Mouse (Mus musculus) limb, embryonic 10.5 days (tissue): ENCODE results near the gene Spata2l. TPM values are rescaled to one million over a fixed set of nuclear protein-coding genes. Genes with fewer than 3 reads are reported as not detected.
"Not testable (repeated sequence)": the region's sequence is repeated elsewhere in the genome, so short reads cannot be mapped to it uniquely, and the experiment has no call there.

Experiments
- DNase-seq: peaks from one replicate; pipeline ENCODE4 v3.0.0-alpha.2; 2017; ENCODE audit warnings: low spot score
- H3K27ac ChIP-seq: fragments of 300-500 bp; sonication (generic); 2 replicates; pipeline ENCODE4 v1.5.1; 2016; ENCODE audit warnings: mild to moderate bottlenecking
- H3K27me3 ChIP-seq: fragments of 300-500 bp; sonication (generic); 2 replicates; pipeline ENCODE4 v1.6.1; 2016; ENCODE audit warnings: low read depth, mild to moderate bottlenecking; ENCODE audit not compliant: poor library complexity, severe bottlenecking
- H3K36me3 ChIP-seq: fragments of 300-500 bp; sonication (generic); 2 replicates; pipeline ENCODE4 v1.6.1; 2016; ENCODE audit warnings: mild to moderate bottlenecking, moderate library complexity
- H3K4me1 ChIP-seq: fragments of 300-500 bp; sonication (generic); 2 replicates; pipeline ENCODE4 v1.6.1; 2016
- H3K4me3 ChIP-seq: fragments of 300-500 bp; sonication (generic); 2 replicates; pipeline ENCODE4 v1.5.1; 2016; ENCODE audit warnings: mild to moderate bottlenecking, moderate library complexity
- H3K9me3 ChIP-seq: fragments of 300-500 bp; sonication (generic); replicated peaks from 2 replicates; pipeline ENCODE4 v1.6.1; 2016; ENCODE audit warnings: mild to moderate bottlenecking
- WGBS: fragments of 180-500 bp; shearing (Covaris S2); methylation state at CpG from one replicate; pipeline ENCODE4 v1.1.7; 2016; 5-methylcytosine and 5-hydroxymethylcytosine counted together
- polyA plus RNA-seq: library from polyadenylated mRNA; unstranded; fragments of >200 nt; fragmentation: Nextera tagmentation; extraction: Ambion mirVana; gene quantifications from 2 replicates; pipeline ENCODE4 v1.2.1, GENCODE M21; 2016

The Spata2l gene
- polyA plus RNA-seq, 1 experiment from 2014 or later: 1.6 TPM

DNA sequence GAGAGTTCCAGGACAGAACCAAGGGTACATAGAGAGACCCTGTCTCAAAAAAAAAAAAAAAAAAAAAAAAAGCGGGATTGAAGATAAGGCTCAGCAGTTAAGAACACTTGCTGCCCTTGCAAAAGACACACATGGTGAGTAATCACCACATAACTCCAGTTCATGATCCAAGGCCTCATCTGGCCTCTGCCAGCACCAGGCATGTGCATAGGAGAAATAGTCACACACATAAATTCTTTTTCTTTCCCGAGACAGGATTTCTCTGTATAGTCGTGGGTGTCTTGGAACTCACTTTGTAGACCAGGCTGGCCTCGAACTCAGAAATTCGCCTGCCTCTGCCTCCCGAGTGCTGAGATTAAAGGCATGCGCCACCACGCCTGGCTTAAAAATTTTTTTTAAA lies 21.6 kb upstream of the Spata2l start:
- 88% methylated on average over 8 of the region's 8 CpGs for WGBS
- H3K9me3 ChIP-seq: not testable (repeated sequence)
- peaks cover 67% of the 10 kb centered on the region for H3K36me3 ChIP-seq

DNA sequence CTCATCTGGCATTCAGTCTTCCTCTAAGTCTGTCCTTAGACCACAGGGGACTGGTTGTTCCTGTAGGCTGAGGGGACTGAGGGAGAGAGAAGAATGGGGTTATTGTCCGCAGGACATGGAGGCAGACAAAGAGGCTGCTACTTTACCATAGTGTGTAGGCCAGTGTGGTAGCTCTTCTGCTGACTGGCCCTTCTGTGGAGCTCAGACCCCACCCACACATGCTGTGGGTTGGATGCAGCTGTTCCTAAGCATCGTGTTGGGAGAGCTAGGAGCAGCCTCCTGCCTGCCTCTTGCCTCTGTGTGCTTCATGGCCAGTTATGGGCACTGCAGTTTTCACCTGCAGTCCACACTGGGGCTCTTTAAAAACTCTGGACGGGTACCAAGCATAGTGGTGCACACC lies 21.1 kb upstream of the Spata2l start:
- WGBS: 90% methylated on average over 3 of the region's 3 CpGs

More for the DNA sequence above, 21.6 kb upstream of the Spata2l start:
- not testable (repeated sequence) for H3K4me3 ChIP-seq, H3K27ac ChIP-seq, DNase-seq, H3K27me3 ChIP-seq
- peaks cover 30% of the 10 kb centered on the region for H3K4me1 ChIP-seq

DNA sequence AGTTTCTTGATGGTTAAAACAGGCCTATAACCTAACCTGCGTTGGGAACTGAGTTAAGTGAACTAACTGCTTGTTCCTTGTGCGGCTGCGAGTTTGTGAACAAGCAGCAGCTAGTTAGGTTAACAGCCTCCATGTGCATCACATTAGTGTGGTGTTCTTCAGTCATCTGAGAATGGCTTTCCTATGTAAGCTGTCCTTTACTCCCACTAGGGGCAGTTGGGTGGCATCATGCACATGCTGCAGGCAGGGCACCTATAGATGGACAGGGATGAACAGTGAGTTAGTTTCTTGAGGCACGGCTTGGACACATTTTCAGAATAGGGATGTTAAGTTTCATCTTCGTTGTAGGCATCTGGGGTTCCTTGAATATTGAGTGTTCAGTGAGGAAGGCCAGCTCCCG lies 19.1 kb upstream of the Spata2l start:
- Histone ChIP-seq H3K4me1 (peaks cover 34% of the 10 kb centered on the region), H3K4me3 (peak overlapping the region; percentile 86), H3K27me3 (no peaks in the 10 kb centered on the region), H3K36me3 (peaks cover 66% of the 10 kb centered on the region), H3K9me3 (no peaks in the 10 kb centered on the region), H3K27ac (peak overlapping the region; percentile 92; the same call in 1 of the 2 replicates)
- WGBS: 66% methylated on average over 6 of the region's 6 CpGs
- DNase-seq: no peak

More for the DNA sequence above, 21.1 kb upstream of the Spata2l start:
- H3K27ac ChIP-seq: no peak overlapping the region
- no peaks in the 10 kb centered on the region for H3K9me3 ChIP-seq
- no peak for DNase-seq
- H3K27me3 ChIP-seq: no peaks in the 10 kb centered on the region
- peaks cover 34% of the 10 kb centered on the region for H3K4me1 ChIP-seq
- H3K36me3 ChIP-seq: peaks cover 62% of the 10 kb centered on the region
- no peak overlapping the region for H3K4me3 ChIP-seq

DNA sequence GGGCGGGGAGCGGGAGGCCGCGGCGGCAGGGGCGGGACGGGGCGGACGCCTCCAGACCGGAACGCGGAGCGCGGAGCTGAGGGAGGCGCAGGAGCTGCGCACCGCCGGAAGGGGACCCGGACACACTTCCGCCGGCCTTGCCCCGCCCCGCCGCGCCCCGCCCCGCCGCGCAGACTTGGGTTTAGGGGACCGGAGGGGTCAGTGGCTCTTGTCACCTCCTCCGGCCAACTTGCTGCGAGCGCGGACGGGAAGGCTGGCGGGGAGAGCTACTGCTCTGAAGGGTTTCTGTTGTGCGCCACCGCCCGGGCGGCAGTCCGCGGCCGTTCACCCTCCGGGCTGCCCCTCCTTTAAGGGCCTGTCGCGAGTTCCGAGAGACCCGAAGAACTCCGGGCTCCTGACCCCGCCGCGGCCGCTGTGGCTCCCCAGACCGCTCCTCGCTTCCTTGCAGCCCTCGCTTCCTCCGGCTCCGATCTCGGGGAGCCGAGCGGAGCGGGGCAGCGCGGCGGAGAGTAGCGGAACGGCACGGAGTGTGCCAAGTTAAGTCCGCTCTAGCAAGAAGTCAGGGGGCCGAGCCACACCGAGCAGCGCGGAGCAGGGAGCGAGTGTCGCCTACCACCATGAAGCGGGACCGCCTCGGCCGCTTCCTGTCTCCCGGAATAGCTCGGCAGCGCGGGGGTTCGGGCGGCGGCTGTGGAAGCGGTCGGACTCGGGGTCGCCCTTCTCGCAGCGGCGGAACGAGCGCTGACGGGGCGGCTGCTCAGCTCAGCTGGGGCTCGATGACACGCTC lies 18.3 kb upstream of the Spata2l start, which contains the start of the genes Zfp276 and Vps9d1:
Gene Zfp276, plus strand, starts transcription at position 97 of the 787 bp plus-strand sequence.
Gene Vps9d1, minus strand, starts transcription at position 250 of the 787 bp plus-strand sequence.
- peak within 1 kb of the TSS; percentile 92 for H3K27ac ChIP-seq
- peaks cover 34% of the 10 kb centered on the region for H3K4me1 ChIP-seq
- H3K36me3 ChIP-seq: peaks cover 65% of the 10 kb centered on the region
- no peaks in the 10 kb centered on the region for H3K27me3 ChIP-seq
- DNase-seq: peak; percentile 91
- peak within 1 kb of the TSS; percentile 86 for H3K4me3 ChIP-seq
- under 1% methylated on average over 99 of the region's 99 CpGs for WGBS
- no peaks in the 10 kb centered on the region for H3K9me3 ChIP-seq

DNA sequence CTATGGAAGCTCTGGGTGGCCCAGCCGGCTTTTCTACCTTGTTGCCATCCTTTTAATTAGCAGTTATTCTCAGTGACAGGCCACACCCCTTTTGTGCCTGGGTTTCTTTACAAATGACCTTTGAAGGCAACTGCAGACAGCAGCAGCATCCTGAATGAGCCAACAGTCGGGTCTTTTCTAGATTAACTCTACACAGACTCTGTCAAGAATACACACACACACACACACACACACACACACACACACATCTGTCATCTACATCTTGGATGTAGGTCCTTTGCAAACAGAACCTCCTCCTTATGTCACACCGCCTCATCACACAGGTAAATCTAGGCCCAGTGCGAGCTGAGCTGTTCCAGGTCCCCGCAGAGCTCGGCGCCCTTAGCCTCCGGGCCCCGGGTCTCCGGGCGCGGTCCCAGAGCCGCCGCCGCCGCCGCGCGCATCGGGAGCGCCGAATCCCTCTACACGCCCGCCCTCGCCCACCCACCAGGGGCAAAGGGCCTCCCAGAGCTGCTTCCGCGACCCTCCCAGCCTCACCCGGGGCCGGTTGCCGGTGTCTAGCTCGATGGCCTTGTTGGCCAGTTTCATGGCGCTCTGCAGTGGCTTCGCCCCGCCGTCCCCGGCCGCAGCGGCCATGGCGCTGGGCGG lies 17.5 kb upstream of the Spata2l start:
- Histone ChIP-seq H3K4me3 (peak overlapping the region; percentile 86), H3K9me3 (no peaks in the 10 kb centered on the region), H3K4me1 (peaks cover 34% of the 10 kb centered on the region), H3K36me3 (peaks cover 65% of the 10 kb centered on the region), H3K27me3 (no peaks in the 10 kb centered on the region), H3K27ac (peak overlapping the region; percentile 92)
- peak; percentile 39 for DNase-seq
- under 1% methylated on average over 35 of the region's 40 CpGs for WGBS

DNA sequence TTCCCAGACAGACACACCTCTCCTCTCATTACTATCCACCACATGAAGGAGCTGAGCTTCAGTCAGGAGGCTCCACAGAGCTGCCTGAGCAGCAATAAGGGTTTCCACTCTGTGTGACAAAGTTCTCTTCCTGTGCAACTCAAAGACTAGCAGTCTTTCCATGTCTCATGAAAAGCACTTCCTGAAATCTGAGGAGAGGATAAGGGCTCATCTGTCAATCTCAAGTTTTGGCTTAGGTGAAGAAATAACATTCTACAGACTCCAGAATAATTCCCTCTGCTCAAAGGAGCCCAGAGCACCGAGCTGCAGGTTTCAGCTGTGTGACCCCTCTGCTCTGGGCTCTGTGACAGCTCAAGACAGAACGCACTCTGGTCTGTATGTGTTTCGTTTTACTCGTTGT lies 16.9 kb upstream of the Spata2l start:
- DNase-seq: no peak
- peaks cover 65% of the 10 kb centered on the region for H3K36me3 ChIP-seq
- H3K27me3 ChIP-seq: no peaks in the 10 kb centered on the region
- H3K4me3 ChIP-seq: peak overlapping the region; percentile 86
- peak overlapping the region; percentile 92; the same call in 1 of the 2 replicates for H3K27ac ChIP-seq
- 52% methylated on average over 4 of the region's 4 CpGs for WGBS
- peaks cover 34% of the 10 kb centered on the region for H3K4me1 ChIP-seq
- H3K9me3 ChIP-seq: no peaks in the 10 kb centered on the region

DNA sequence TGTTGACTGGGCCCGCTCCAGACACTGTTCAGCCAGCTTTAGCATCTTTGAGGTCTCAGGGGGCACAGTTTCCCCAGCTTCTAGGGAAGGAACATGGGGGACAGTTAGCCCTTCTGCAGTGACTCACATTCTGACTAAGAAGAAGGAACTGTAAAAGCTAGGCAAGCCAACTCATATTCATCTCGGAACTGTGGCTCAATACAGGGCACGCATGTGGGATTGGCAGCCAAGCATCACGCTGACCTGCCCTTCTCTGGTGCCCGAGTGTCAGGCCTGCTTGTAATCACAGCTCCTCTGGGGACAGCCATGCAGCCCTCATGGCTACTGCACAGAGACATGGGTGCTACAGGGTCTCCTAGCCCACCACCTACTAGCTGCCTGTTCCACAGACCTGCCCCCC lies 14.9 kb upstream of the Spata2l start:
- Histone ChIP-seq H3K36me3 (peaks cover 65% of the 10 kb centered on the region), H3K27me3 (no peaks in the 10 kb centered on the region), H3K27ac (no peak overlapping the region), H3K9me3 (no peaks in the 10 kb centered on the region), H3K4me3 (no peak overlapping the region), H3K4me1 (peaks cover 27% of the 10 kb centered on the region)
- no peak for DNase-seq
- 98% methylated on average over 5 of the region's 5 CpGs for WGBS

DNA sequence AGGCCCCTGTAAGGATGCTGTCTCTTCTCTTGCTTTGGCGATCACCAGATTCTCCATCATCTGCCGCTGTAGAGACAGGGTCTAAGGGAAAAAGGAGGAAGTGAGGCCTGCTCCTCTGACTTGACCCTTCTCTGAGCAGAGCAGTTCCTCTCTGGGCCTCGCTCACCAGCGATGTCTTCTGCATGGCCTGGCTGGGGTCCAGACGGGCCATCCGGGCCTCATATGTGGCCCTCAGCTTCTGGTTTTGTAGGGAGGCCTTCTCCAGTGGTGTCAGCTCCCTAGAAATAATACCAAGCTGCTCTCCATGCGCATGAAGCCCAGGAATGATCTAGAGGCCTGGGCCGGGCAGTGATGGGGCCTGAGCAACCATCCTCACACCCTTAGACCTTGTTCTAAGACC lies 12.6 kb upstream of the Spata2l start:
- Histone ChIP-seq H3K27me3 (no peaks in the 10 kb centered on the region), H3K4me3 (no peak overlapping the region), H3K36me3 (peaks cover 84% of the 10 kb centered on the region), H3K9me3 (no peaks in the 10 kb centered on the region), H3K4me1 (peaks cover 13% of the 10 kb centered on the region), H3K27ac (no peak overlapping the region)
- 97% methylated on average over 8 of the region's 8 CpGs for WGBS
- no peak for DNase-seq

DNA sequence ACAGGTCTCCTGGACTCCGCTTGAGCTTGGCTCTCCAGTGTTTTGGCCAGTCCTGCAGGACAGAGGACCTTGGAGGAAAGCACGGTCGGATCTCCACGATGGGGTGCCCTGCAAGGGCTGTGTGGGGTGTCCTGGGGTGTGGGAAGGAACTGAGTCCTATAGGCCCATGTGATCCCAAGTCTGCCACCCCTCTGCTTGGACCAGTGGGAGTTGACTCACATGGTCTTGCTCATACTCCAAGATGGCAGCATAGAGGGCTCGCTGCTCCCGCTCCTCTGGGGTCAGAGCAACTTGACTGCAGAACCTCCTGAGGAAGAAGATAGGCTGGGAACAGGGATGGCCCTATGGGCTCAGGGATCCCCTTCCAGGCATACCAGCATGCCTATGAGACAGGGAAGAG lies 11.7 kb upstream of the Spata2l start:
- Histone ChIP-seq H3K9me3 (no peaks in the 10 kb centered on the region), H3K4me3 (no peak overlapping the region), H3K27ac (no peak overlapping the region), H3K4me1 (peaks cover 5% of the 10 kb centered on the region), H3K36me3 (peaks cover 92% of the 10 kb centered on the region), H3K27me3 (no peaks in the 10 kb centered on the region)
- 97% methylated on average over 6 of the region's 6 CpGs for WGBS
- no peak for DNase-seq

DNA sequence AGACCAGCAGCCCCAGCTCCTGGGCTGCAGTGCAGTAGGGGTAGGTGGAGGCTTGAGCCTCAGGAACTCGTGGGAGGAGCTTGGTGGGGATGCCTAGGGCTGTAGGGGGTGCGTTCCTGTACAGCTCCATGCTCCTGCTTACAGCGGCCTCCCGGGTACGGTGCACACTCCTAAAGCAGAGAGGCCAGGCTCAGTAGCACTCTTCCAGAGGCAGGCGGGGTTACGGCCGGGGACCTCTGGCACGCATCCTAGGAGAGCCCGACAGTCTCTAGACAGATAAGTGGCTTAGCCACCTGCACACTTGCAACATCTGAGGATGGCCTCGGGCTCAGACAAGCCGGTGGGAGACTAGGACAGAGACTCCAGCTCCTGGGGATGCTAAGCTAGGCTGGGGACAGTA lies 9.5 kb upstream of the Spata2l start:
- 89% methylated on average over 12 of the region's 12 CpGs for WGBS
- Histone ChIP-seq H3K27ac (no peak overlapping the region), H3K9me3 (no peaks in the 10 kb centered on the region), H3K4me3 (no peak overlapping the region), H3K27me3 (no peaks in the 10 kb centered on the region), H3K4me1 (no peaks in the 10 kb centered on the region), H3K36me3 (peaks cover 91% of the 10 kb centered on the region)
- DNase-seq: no peak

DNA sequence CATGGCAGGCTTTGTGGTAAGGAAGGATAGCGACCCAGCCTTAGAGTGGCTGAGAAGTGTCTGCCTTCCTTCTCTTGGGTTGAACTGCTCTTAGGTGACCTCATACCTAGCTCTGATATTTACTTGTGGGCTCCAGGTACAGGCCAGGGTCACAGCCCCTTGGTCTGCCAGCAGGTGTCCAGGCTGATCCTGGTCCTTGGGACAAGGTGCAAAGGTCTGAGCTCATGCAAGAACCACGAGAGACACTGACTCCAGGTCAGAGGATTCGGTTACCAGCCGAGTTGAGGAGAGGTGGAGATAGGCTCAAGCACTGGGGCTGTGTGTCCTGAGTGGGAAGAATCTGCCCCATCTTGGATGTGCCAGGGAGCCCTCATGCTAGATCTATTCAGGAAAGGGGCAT lies 8.3 kb upstream of the Spata2l start:
- WGBS: 95% methylated on average over 4 of the region's 4 CpGs
- no peak overlapping the region for H3K4me3 ChIP-seq
- H3K27me3 ChIP-seq: no peaks in the 10 kb centered on the region
- H3K36me3 ChIP-seq: peaks cover 80% of the 10 kb centered on the region
- no peaks in the 10 kb centered on the region for H3K4me1 ChIP-seq
- H3K27ac ChIP-seq: no peak overlapping the region
- H3K9me3 ChIP-seq: no peaks in the 10 kb centered on the region
- no peak for DNase-seq

DNA sequence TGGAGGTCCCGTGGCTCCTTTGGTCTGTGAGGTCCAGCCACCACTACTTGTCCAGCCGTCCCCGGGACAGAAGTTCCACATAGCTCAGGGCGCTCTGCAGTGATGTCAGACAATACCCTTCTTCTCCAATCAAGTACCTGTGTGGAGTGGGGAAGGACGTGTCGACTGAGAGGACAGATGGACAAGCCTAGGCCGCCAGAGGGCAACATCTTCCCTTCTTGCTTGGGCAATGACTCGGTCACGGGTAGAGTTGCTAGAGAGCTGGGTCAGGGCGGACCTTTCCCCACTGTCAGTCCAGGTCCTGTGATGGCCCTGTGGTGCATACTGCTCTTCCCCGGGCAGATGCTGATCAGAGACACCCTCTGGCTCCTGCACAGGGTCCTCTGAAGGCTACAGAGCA lies 7.0 kb upstream of the Spata2l start:
- WGBS: 68% methylated on average over 11 of the region's 11 CpGs
- H3K36me3 ChIP-seq: peaks cover 66% of the 10 kb centered on the region

More for the DNA sequence above, 7.0 kb upstream of the Spata2l start:
- H3K27me3 ChIP-seq: no peaks in the 10 kb centered on the region
- DNase-seq: no peak
- no peaks in the 10 kb centered on the region for H3K4me1 ChIP-seq
- H3K9me3 ChIP-seq: no peaks in the 10 kb centered on the region
- no peak overlapping the region for H3K27ac ChIP-seq
- H3K4me3 ChIP-seq: no peak overlapping the region
